Mouse (Mus musculus) limb, embryonic 11.5 days (tissue): ENCODE measurements around the gene Tbc1d30. TPM values are rescaled to one million over a fixed set of nuclear protein-coding genes. Genes with fewer than 3 reads are reported as not detected.

ENCODE experiments used
- ATAC-seq: fragments of 200-750 bp; cut with Nextera tagmentation; 2 replicates; pipeline ENCODE4 v1.8.0; 2017; ENCODE audit warnings: low read depth; ENCODE audit not compliant: insufficient number of reproducible peaks, low FRiP score, low TSS enrichment
- DNase-seq: peaks from one replicate; pipeline ENCODE4 v3.0.0-alpha.2; 2015; ENCODE audit warnings: low spot score
- H3K27ac ChIP-seq: fragments of 300-500 bp; sonication (generic); replicated peaks from 2 replicates; pipeline ENCODE4 v1.5.1; 2014; ENCODE audit warnings: low read depth, mild to moderate bottlenecking, low read length
- H3K27me3 ChIP-seq: fragments of 300-500 bp; sonication (generic); 2 replicates; pipeline ENCODE4 v1.6.1; 2014; ENCODE audit warnings: mild to moderate bottlenecking, low read length, mixed read lengths; ENCODE audit not compliant: control insufficient read depth, insufficient read depth
- H3K36me3 ChIP-seq: fragments of 300-500 bp; sonication (generic); 2 replicates; pipeline ENCODE4 v1.6.1; 2014; ENCODE audit warnings: mild to moderate bottlenecking, low read length, moderate library complexity, mixed read lengths; ENCODE audit not compliant: control insufficient read depth, insufficient read depth
- H3K4me1 ChIP-seq: fragments of 300-500 bp; sonication (generic); 2 replicates; pipeline ENCODE4 v1.6.1; 2014; ENCODE audit warnings: low read length, mixed read lengths; ENCODE audit not compliant: control insufficient read depth, insufficient read depth
- H3K4me2 ChIP-seq: fragments of 300-500 bp; sonication (generic); 2 replicates; pipeline ENCODE4 v1.6.1; 2014; ENCODE audit warnings: low read depth, mild to moderate bottlenecking, moderate library complexity; ENCODE audit not compliant: severe bottlenecking
- H3K4me3 ChIP-seq: fragments of 300-500 bp; sonication (generic); 2 replicates; pipeline ENCODE4 v1.5.1; 2014; ENCODE audit warnings: low read depth, low read length
- H3K9ac ChIP-seq: fragments of 300-500 bp; sonication (generic); 2 replicates; pipeline ENCODE4 v1.6.1; 2014; ENCODE audit warnings: mild to moderate bottlenecking, low read length
- H3K9me3 ChIP-seq: fragments of 300-500 bp; sonication (generic); 2 replicates; pipeline ENCODE4 v1.6.1; 2016; ENCODE audit warnings: low read length; ENCODE audit not compliant: control insufficient read depth
- WGBS: fragments of 180-500 bp; shearing (Covaris S2); extraction: QIAGEN DNeasy Blood & Tissue Kit; methylation state at CpG from one replicate; pipeline ENCODE4 v1.1.7; 2014; 5-methylcytosine and 5-hydroxymethylcytosine counted together
- polyA plus RNA-seq: library from polyadenylated mRNA; unstranded; fragments of >200 nt; fragmentation: Nextera tagmentation; extraction: Ambion mirVana; gene quantifications from 2 replicates; pipeline ENCODE4 v1.2.1, GENCODE M21; 2014

The Tbc1d30 gene
- polyA plus RNA-seq, 1 experiment from 2014 or later = 0.45 TPM

DNA sequence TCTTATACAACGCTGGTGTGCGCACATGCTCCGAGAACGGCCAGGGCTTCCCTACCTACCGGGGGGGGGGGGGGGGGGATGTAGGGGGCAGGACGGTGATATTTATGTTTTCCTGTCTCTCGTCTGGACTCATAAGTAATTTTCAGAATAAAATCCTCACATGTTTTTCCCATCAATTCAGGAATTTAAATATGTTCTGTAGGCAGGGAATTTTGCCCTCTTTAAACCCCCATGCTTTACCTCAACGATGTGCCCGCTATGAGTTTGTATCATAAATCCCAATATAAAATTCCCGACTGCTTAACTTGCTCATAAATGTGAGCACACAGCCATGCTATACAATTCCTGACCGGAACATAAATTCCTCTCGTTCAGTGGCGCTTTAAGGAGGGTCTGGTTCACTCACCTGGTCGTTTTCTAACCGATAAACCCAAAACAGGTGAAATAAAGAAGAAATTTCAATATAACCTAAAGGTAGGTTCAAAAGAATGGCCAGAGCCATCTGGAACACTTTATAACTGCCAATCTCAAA lies 122.6 kb downstream of the Tbc1d30 start:
- Histone ChIP-seq H3K4me3 (no peak overlapping the region), H3K9me3 (0 out of 2 replicates have a peak, but pooled peaks cover 2% of the 10 kb centered on the region), H3K27me3 (no peaks in the 10 kb centered on the region), H3K27ac (peak overlapping the region; percentile 38; the same call in 1 of the 2 replicates), H3K4me2 (peak overlapping the region; percentile 7; the same call in 1 of the 2 replicates), H3K9ac (no peak overlapping the region), H3K4me1 (peaks cover 16% of the 10 kb centered on the region), H3K36me3 (no peaks in the 10 kb centered on the region)
- DNase-seq (no peak), ATAC-seq (peak; percentile 22; the same call in 1 of the 2 replicates)
- WGBS = 30% methylated on average over 15 of the region's 15 CpGs

DNA sequence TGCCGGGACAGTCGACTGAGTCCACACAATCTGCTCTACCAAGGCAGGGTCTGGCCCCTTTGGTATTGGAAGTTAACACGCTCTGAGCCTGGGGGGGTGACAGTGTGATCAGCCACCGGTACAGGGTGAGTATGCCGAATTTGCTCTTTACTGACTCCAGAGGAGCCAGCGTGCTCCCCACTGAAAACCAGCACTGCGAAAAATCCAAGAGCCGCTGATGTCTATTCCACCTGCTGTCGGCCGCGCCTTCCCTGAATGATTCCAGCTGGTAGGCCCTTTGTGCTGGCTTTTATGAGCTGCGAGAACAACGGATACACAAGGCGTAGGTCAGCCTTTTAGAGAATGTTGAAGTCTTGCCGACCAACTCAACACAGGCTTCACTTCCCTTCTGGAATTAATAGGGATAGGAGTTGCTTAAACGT lies 123.1 kb downstream of the Tbc1d30 start:
- no peaks in the 10 kb centered on the region for H3K36me3 ChIP-seq
- peaks cover 16% of the 10 kb centered on the region for H3K4me1 ChIP-seq
- no peak overlapping the region for H3K9ac ChIP-seq
- peak; percentile 86 for DNase-seq
- H3K9me3 ChIP-seq = 0 out of 2 replicates have a peak, but pooled peaks cover 2% of the 10 kb centered on the region
- WGBS = 19% methylated on average over 16 of the region's 16 CpGs
- peak; percentile 81 for ATAC-seq
- H3K27me3 ChIP-seq = no peaks in the 10 kb centered on the region
- H3K4me2 ChIP-seq = peak overlapping the region; percentile 7; the same call in 1 of the 2 replicates
- peak overlapping the region; percentile 38 for H3K27ac ChIP-seq
- H3K4me3 ChIP-seq = no peak overlapping the region

DNA sequence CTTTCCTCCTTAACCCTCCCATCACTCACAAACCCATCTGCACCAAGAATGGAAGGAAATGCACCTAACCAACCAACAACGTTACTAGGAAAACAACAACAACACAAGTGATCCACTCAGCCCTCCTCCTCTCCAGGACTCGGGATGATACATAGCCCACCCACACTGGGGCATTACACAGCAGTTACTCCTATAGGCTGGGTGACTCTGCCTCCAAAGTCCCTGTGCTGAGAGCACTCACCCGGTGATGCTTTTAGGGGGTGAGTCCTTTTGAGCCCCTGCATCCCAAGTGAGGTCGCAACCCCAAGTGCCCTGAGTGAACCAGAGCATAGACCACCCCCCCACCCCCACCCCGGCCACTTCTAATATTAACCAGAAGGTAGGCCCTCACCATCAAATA lies 123.7 kb downstream of the Tbc1d30 start:
- DNase-seq (no peak), ATAC-seq (0 out of 2 replicates have a peak, but pooled peaks have one; percentile 32)
- Histone ChIP-seq H3K4me3 (no peak overlapping the region), H3K4me1 (peaks cover 16% of the 10 kb centered on the region), H3K9me3 (0 out of 2 replicates have a peak, but pooled peaks cover 2% of the 10 kb centered on the region), H3K36me3 (no peaks in the 10 kb centered on the region), H3K9ac (no peak overlapping the region), H3K27ac (peak overlapping the region; percentile 38), H3K27me3 (no peaks in the 10 kb centered on the region), H3K4me2 (peak overlapping the region; percentile 7; the same call in 1 of the 2 replicates)
- WGBS = 48% methylated on average over 5 of the region's 5 CpGs

DNA sequence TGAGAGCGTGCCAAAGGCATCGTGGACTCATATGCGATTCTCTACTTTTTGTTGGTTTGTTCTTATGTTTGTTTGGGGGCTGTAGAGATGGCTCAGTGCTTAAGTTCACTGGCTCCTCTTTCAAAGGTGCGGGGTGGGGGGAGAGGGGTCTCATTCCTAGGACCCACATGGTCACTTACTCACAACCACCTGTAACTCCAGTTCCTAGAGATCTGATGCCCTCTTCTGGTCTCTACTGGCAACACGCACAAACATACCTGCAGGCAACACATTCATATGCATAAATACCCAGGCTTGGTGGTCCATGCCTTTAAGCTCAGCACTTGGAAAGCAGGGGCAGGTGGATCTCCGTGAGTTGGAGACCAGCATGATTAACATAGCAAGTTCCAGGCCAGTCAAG lies 125.4 kb downstream of the Tbc1d30 start:
- ATAC-seq (no peak), DNase-seq (no peak)
- Histone ChIP-seq H3K9ac (no peak overlapping the region), H3K9me3 (no peaks in the 10 kb centered on the region), H3K4me3 (no peak overlapping the region), H3K4me2 (no peak overlapping the region), H3K36me3 (no peaks in the 10 kb centered on the region), H3K27me3 (no peaks in the 10 kb centered on the region), H3K4me1 (peaks cover 16% of the 10 kb centered on the region), H3K27ac (no peak overlapping the region)
- 86% methylated on average over 6 of the region's 6 CpGs for WGBS

DNA sequence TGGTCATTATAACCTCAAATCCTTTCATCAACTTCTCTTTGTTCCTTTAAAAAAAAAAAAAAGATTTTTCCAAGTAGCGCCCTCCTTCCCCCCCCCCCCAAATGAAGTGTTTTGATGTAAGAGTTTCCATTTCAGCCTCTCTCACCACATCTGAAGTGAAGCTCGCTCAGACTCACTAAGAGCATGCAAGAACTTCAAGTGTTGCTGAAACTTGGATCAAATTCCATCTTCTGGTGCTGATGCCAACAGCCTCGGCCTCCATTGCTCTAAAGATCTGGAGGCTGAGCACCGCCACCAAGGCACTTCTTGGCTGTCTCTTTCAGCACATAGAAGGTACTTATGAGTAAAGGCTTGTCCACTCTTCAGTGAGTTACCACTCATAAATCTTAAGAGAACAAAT lies 128.2 kb downstream of the Tbc1d30 start:
- DNase-seq = no peak
- H3K4me1 ChIP-seq = peaks cover 10% of the 10 kb centered on the region
- no peak for ATAC-seq
- no peak overlapping the region for H3K9ac ChIP-seq
- no peak overlapping the region for H3K4me3 ChIP-seq
- no peaks in the 10 kb centered on the region for H3K27me3 ChIP-seq
- 90% methylated on average over 4 of the region's 4 CpGs for WGBS
- H3K36me3 ChIP-seq = no peaks in the 10 kb centered on the region
- H3K27ac ChIP-seq = no peak overlapping the region
- H3K9me3 ChIP-seq = no peaks in the 10 kb centered on the region
- no peak overlapping the region for H3K4me2 ChIP-seq

DNA sequence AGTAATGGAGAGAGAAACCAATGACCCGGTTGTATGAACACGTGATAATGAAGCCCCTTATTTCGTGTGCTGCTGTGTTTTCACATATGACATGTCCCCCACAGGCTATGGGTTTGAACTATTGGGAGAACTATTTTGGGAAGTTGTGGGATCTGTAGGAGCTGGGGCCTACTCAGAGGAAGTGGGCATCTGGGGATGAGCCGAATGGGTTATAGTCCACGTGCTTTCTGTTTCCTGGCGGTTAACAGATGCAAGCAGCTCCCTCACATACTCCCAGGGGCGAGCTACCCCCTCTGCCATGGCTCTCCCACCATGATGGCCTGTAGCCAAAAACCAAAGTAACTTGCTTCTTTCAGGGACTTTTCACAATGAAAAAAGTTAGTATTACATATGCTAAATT lies 132.5 kb downstream of the Tbc1d30 start:
- 90% methylated on average over 7 of the region's 7 CpGs for WGBS
- Histone ChIP-seq H3K9ac (no peak overlapping the region), H3K27ac (no peak overlapping the region), H3K4me2 (no peak overlapping the region), H3K36me3 (no peaks in the 10 kb centered on the region), H3K4me1 (no peaks in the 10 kb centered on the region), H3K9me3 (no peaks in the 10 kb centered on the region), H3K4me3 (no peak overlapping the region), H3K27me3 (no peaks in the 10 kb centered on the region)
- no peak for DNase-seq
- no peak for ATAC-seq

DNA sequence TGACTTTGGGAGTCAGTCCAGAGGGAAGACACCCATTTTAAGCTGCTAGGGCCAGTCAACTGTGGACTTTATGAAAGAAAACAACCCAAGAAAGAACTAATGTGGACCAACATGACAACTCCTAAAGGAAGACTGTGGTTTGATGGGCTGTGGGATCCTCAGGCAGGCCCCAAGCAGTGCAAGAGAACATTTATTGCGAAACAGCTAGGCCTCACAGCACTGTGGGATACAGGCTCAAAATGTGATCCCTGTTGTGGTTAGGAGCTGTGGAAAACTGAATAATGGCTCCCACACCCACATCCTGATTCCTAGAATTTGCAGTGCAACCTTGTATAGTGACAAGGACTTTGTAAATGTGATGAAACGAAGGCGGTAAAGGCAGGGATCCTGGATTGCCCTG lies 134.3 kb downstream of the Tbc1d30 start:
- Histone ChIP-seq H3K36me3 (no peaks in the 10 kb centered on the region), H3K4me2 (no peak overlapping the region), H3K27ac (no peak overlapping the region), H3K9ac (no peak overlapping the region), H3K27me3 (no peaks in the 10 kb centered on the region), H3K4me3 (no peak overlapping the region), H3K4me1 (no peaks in the 10 kb centered on the region), H3K9me3 (no peaks in the 10 kb centered on the region)
- no peak for ATAC-seq
- DNase-seq = no peak
- 87% methylated on average over 3 of the region's 3 CpGs for WGBS
